Mouse (Mus musculus) Muller cell, postnatal 12 days (primary cell): ENCODE data around the gene Jmjd7.

Experiments
- DNase-seq: peaks from one replicate; pipeline ENCODE4 v3.0.0-alpha.2; 2015; ENCODE audit errors: inconsistent ontology term

Gene Jmjd7

GRCm38 (mm10) chr2:120026984-120027949, at the start of gene Jmjd7, which contains the start of gene Gm28042:
Gene Jmjd7 (plus strand): TSS chr2:120027483.
Gene Gm28042 (plus strand): TSS chr2:120027493.
- DNase-seq: peak; percentile 95

GRCm38 (mm10) chr2:119980343-119980986, 46.8 kb upstream of the Jmjd7 start:
- DNase-seq: no peak

GRCm38 (mm10) chr2:119981631-119982030, 45.7 kb upstream of the Jmjd7 start:
- DNase-seq: no peak

- DNase-seq: no peak
Observed at GRCm38 (mm10) chr2:119985871-119986270, 41.4 kb upstream of the Jmjd7 start.

- no peak for DNase-seq
Observed at GRCm38 (mm10) chr2:119986369-119986768, 40.9 kb upstream of the Jmjd7 start.

GRCm38 (mm10) chr2:119987441-119987840, 39.8 kb upstream of the Jmjd7 start:
- no peak for DNase-seq

GRCm38 (mm10) chr2:119988952-119989351, 38.3 kb upstream of the Jmjd7 start:
- no peak for DNase-seq

GRCm38 (mm10) chr2:119990881-119991280, 36.4 kb upstream of the Jmjd7 start:
- DNase-seq: no peak

- DNase-seq: no peak
Observed at GRCm38 (mm10) chr2:119992349-119992748, 34.9 kb upstream of the Jmjd7 start.

- DNase-seq: peak; percentile 38
Observed at GRCm38 (mm10) chr2:119993515-119993914, 33.8 kb upstream of the Jmjd7 start.

- no peak for DNase-seq
Observed at GRCm38 (mm10) chr2:119994839-119995238, 32.4 kb upstream of the Jmjd7 start.

GRCm38 (mm10) chr2:119995391-119996281, 31.6 kb upstream of the Jmjd7 start:
- DNase-seq: no peak

GRCm38 (mm10) chr2:119997354-119997753, 29.9 kb upstream of the Jmjd7 start:
- no peak for DNase-seq

GRCm38 (mm10) chr2:119999731-120000130, 27.6 kb upstream of the Jmjd7 start:
- no peak for DNase-seq

GRCm38 (mm10) chr2:120000882-120001584, 26.2 kb upstream of the Jmjd7 start:
- DNase-seq: no peak

GRCm38 (mm10) chr2:120001956-120002355, 25.3 kb upstream of the Jmjd7 start:
- DNase-seq: no peak

GRCm38 (mm10) chr2:120003970-120004369, 23.3 kb upstream of the Jmjd7 start:
- no peak for DNase-seq

GRCm38 (mm10) chr2:120006696-120007095, 20.6 kb upstream of the Jmjd7 start:
- DNase-seq: no peak

GRCm38 (mm10) chr2:120007680-120008210, 19.5 kb upstream of the Jmjd7 start:
- DNase-seq: no peak

- no peak for DNase-seq
Observed at GRCm38 (mm10) chr2:120008672-120009071, 18.6 kb upstream of the Jmjd7 start.
